16 mouse cellular contexts compared by ENCODE assay signal in the genomic region with DNA sequence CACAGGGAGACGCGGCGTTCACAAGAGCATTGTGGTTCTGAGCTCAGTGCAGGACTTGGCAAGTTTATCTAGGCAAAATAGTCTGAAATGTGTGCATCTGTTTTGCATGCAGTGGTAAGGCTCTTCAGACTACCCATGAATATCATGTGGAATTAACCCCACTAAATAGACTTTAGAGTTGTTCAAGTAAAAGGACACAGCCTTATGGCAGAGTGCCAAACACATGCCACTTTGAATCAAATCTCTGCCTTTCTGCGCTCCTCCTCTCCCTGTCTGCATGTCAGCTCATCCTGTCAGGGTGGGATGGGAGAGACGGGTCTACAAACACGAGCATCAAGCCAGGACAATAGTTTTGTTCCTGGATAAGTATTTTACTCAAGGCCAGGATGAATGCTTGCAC.
DNase-seq lines count a peak whose midpoint lies in the region; ATAC-seq and TF ChIP-seq lines count a peak whose summit lies in the region.
"Had no signal": no experiment of that assay in that cellular context is flagged by ENCODE, and none has a peak within 500 bp of the region (broad histone marks: within the 10 kb centered on the region; RNA-seq: fewer than 3 reads in every experiment).

No protein-coding gene starts in this region.

- H3K27me3 ChIP-seq in forebrain, embryonic 13.5 days = no peaks in the 10 kb centered on the region
- no peaks in the 10 kb centered on the region for H3K27me3 ChIP-seq in forebrain, embryonic 11.5 days (ENCODE audit: control insufficient read depth, insufficient read depth, low read length)
- H3K27me3 ChIP-seq in hindbrain, postnatal 0 days (ENCODE audit: insufficient read depth, low read length) = no peaks in the 10 kb centered on the region
- H3K27me3 ChIP-seq: liver, embryonic 13.5 days had no signal

- ATAC-seq in forebrain, embryonic 13.5 days = peak; percentile 55
- ATAC-seq in forebrain, embryonic 11.5 days (replicated peaks; ENCODE audit: low FRiP score) = no peak
- ATAC-seq in hindbrain, postnatal 0 days = no peak

- 30% methylated on average over 6 of the region's 6 CpGs for WGBS in forebrain, embryonic 13.5 days
- 70% methylated on average over 6 of the region's 6 CpGs for WGBS in forebrain, embryonic 11.5 days
- 22% methylated on average over 6 of the region's 6 CpGs for WGBS in hindbrain, postnatal 0 days

- TF ChIP-seq CTCF in hindbrain, postnatal 0 days (IDR thresholded peaks at IDR 0.05; ENCODE audit: low read depth) = no peak

- peak overlapping the region; percentile 2 for H3K4me2 ChIP-seq in forebrain, embryonic 13.5 days
- no peak overlapping the region for H3K4me2 ChIP-seq in forebrain, embryonic 11.5 days (ENCODE audit: low read depth, low read length, severe bottlenecking)
- H3K4me2 ChIP-seq in hindbrain, postnatal 0 days (ENCODE audit: low read depth, low read length) = peak overlapping the region; percentile 8; the same call in 1 of the 2 replicates
- H3K4me2 ChIP-seq: heart, embryonic 11.5 days; liver, embryonic 13.5 days had no signal

- H3K4me3 ChIP-seq in forebrain, embryonic 13.5 days = no peak overlapping the region
- H3K4me3 ChIP-seq in forebrain, embryonic 11.5 days (ENCODE audit: low read depth, low read length) = no peak overlapping the region
- H3K4me3 ChIP-seq in hindbrain, postnatal 0 days (ENCODE audit: low read length) = no peak overlapping the region
- H3K4me3 ChIP-seq: left cerebral cortex, adult 2 months; liver, embryonic 13.5 days had no signal

- H3K9ac ChIP-seq in forebrain, embryonic 13.5 days = no peak overlapping the region
- H3K9ac ChIP-seq in forebrain, embryonic 11.5 days (ENCODE audit: low read length) = no peak overlapping the region
- H3K9ac ChIP-seq in hindbrain, postnatal 0 days (replicated peaks; ENCODE audit: low read length) = no peak overlapping the region
- H3K9ac ChIP-seq: liver, embryonic 13.5 days had no signal

- H3K36me3 ChIP-seq in forebrain, embryonic 13.5 days (ENCODE audit: poor library complexity, severe bottlenecking) = no peaks in the 10 kb centered on the region
- H3K36me3 ChIP-seq in forebrain, embryonic 11.5 days (ENCODE audit: control insufficient read depth, insufficient read depth, low read length) = no peaks in the 10 kb centered on the region
- no peaks in the 10 kb centered on the region for H3K36me3 ChIP-seq in hindbrain, postnatal 0 days (ENCODE audit: insufficient read depth, low read length)
- H3K36me3 ChIP-seq: liver, embryonic 13.5 days had no signal

- no peaks in the 10 kb centered on the region for H3K9me3 ChIP-seq in forebrain, embryonic 13.5 days (replicated peaks)
- no peaks in the 10 kb centered on the region for H3K9me3 ChIP-seq in forebrain, embryonic 11.5 days (ENCODE audit: control insufficient read depth, low read length)
- no peaks in the 10 kb centered on the region for H3K9me3 ChIP-seq in hindbrain, postnatal 0 days (ENCODE audit: low read length)
- H3K9me3 ChIP-seq: G1E; liver, embryonic 13.5 days had no signal

- H3K4me1 ChIP-seq in forebrain, embryonic 13.5 days = peaks cover 95% of the 10 kb centered on the region
- H3K4me1 ChIP-seq in forebrain, embryonic 11.5 days (replicated peaks; ENCODE audit: control insufficient read depth, insufficient read depth, low read length) = peaks cover 18% of the 10 kb centered on the region
- H3K4me1 ChIP-seq in hindbrain, postnatal 0 days (ENCODE audit: insufficient read depth, low read length) = peaks cover 59% of the 10 kb centered on the region

- peak overlapping the region; percentile 83 for H3K27ac ChIP-seq in forebrain, embryonic 13.5 days
- no peak overlapping the region; the same call in 1 of the 2 replicates for H3K27ac ChIP-seq in forebrain, embryonic 11.5 days (ENCODE audit: low read depth, low read length)
- H3K27ac ChIP-seq in hindbrain, postnatal 0 days = no peak overlapping the region
- H3K27ac ChIP-seq: left cerebral cortex, adult 2 months; liver, embryonic 13.5 days had no signal

- DNase-seq in forebrain, embryonic 11.5 days (ENCODE audit: low spot score) = no peak
- DNase-seq in MN1 (ENCODE audit: low spot score) = peak; percentile 50
- DNase-seq in cerebellum, postnatal 10 days = peak; percentile 84 to 85
- DNase-seq in hindbrain, postnatal 0 days (ENCODE audit: low spot score) = peak; percentile 70
- no peak for DNase-seq in right cerebral cortex, postnatal 25 days
- DNase-seq in gastrocnemius, postnatal 4 days (ENCODE audit: low spot score in 2 of 2) = no peak
- no peak for DNase-seq in spleen, postnatal 14 days (ENCODE audit: low spot score in 2 of 2)
- DNase-seq: B cell, adult 2 months; embryo, embryonic 11 days; kidney, postnatal 14 days; liver, embryonic 13.5 days; lung, postnatal 36 days had no signal

Comparison
In these comparisons a context has a peak if more than half of its experiments do, and no peak if none do; other contexts are left out.
1. DNase-seq: peak in MN1 (single experiment), cerebellum, postnatal 10 days (2 of 2) and hindbrain, postnatal 0 days (single experiment); none in forebrain, embryonic 11.5 days (single experiment), right cerebral cortex, postnatal 25 days (single experiment), gastrocnemius, postnatal 4 days (0 of 2) and spleen, postnatal 14 days (0 of 2).